Mouse (Mus musculus) embryo, embryonic 11.5 days (tissue): Measurements from ENCODE around the gene Atg4a.

ENCODE experiments used
- DNase-seq: peaks from one replicate; pipeline ENCODE4 v3.0.0-alpha.2; 2012; ENCODE audit warnings: low read depth, low spot score

The Atg4a gene

GRCm38 (mm10) chrX:140956272-140956940, at the start of gene Atg4a, which contains the start of gene Psmd10:
Gene Atg4a, plus strand, starts transcription at chrX:140956907.
Gene Psmd10, minus strand, starts transcription at chrX:140956728.
- peak; percentile 89 for DNase-seq

DNA sequence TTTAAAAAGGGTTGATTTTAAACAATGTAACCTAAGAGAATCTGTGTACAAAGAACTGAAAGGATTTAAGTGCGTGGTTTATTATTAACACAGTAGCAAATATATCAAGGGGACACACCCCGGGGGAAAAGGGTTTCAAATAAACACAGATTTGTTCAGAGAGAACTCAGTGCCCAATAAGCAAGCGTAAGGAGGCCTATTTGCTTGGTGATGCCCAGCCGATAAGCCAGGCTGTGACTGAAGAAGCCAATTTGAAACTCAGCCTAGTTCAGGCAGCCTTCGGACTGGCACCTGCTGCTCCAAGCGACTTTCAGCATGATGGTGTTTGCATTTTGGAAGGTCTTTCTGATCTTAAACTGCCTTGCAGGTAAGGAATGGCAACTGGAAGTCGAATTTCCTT, 49.3 kb upstream of the Atg4a start, which contains the start of gene Vsig1:
Vsig1 (plus strand) TSS at position 249 of the 400 bp plus-strand sequence.
- DNase-seq, result no peak

DNA sequence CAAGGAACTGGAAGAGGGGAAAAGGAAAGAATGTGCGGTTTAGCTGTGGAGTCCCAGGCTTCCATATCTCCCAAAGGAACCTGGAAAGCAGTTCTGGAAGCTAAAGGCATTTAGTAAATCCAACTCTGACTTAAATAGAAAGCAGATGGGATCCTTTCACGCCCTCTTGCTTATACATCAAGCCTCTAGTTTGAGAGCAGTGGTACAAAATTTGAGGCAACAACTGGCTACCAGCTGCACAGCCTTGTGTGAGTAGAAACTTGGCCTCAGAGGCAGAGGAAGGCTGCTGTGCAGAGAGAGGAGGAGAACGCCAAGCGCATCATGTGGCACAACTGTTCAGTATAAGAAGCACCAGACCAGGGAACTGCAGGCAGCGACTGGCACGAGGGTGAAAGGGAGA, 35.4 kb upstream of the Atg4a start:
- DNase-seq, result no peak

DNA sequence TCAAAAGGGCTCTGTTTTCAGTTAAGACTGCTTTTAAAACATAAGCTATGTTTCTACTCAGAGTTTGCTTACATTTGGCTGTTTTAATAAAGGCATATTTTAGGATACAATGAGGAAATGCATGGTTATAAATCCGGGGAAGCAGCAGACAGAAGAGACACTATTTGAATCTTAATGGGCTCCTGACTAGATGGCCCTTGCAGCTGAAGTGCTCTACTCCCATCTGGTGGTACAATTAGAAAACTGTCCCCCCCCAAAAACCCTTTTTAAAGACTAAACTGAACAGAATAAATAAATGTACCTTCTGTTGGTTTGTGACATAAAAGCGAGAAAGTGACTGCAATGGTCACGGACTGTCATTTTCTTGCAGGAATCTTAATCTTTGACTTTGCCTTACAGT, 24.6 kb upstream of the Atg4a start:
- no peak for DNase-seq

GRCm38 (mm10) chrX:140933263-140933662, 23.4 kb upstream of the Atg4a start:
- DNase-seq, result no peak

DNA sequence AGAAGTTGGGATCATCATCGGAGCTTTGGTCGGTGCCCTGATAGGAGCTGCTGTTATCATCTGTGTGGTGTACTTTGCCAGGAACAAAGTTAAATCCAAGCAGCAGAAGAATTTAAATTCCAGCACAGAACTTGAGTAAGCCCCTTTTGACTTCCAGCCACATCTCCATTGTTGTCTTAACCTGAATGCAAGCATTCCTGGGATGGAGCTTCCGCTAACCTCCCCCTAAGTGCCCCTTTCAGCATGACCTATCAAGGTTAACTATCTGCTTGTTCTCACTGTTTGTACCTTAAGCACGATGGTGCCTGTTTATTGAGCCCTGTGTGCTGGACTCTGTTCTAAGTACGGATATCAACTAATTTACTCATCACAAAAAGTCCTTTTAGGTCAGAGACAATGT, 20.4 kb upstream of the Atg4a start:
- DNase-seq, result no peak

DNA sequence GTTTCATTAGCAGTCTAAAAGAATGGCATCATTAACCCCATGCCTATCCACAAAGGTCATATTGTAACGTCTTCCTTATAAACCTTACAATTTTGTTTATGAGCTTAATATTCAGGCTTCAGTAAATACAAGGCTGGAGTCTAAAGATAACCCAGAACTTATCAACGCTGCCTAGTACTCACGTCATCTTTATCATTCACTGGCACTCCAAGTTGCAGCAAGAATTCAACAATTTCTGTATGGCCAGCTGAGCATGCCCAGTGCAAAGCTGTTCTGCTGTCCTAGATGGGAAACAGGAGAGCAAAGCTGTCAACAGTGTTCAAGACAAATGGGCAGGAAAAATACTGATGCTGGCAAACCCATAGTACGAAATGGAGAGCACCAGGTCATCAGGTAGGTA, 3.1 kb upstream of the Atg4a start:
- DNase-seq, result no peak

- no peak for DNase-seq
Observed at GRCm38 (mm10) chrX:140956959-140957358, 252 bp downstream of the Atg4a start.

DNA sequence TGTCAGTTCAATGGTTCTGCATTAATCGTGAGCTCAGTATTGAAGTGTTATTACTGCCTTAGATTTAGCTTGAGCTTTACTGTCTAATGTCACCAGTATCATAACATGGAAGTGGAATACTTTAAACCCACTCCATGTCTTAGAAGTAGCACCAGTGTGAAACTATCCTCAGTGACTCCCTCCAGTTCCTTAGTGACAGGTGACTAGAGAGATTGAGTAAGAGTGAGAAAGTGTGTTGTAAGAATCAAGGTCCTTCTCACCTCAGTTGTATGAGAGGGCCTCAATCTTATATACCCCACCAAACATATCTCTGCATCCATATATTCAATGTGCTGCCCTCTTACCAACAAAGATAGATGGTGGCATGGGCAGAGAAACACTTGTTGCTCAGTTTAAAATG, 22.2 kb downstream of the Atg4a start:
- no peak for DNase-seq

DNA sequence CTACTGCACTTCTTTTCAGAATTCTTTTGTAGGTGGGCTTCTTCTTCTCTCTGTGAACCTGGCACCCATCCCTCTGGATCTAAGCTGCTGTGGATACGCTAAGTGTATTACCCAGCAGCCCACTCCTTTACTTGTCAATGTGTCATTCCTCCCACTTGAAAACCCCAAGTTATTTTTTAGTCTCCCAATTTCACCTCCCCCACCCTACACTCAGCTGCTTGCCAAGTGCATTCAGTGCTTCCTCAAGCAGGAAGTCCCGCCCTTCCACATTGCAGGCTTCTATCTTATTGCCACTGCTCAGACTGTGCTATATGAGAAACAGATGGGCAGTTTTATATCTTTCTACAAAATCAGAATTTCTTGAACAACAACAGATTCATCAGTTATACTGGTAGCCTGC, 22.8 kb downstream of the Atg4a start:
- DNase-seq, result no peak

- no peak for DNase-seq
Observed at GRCm38 (mm10) chrX:140980163-140980562, 23.5 kb downstream of the Atg4a start.

DNA sequence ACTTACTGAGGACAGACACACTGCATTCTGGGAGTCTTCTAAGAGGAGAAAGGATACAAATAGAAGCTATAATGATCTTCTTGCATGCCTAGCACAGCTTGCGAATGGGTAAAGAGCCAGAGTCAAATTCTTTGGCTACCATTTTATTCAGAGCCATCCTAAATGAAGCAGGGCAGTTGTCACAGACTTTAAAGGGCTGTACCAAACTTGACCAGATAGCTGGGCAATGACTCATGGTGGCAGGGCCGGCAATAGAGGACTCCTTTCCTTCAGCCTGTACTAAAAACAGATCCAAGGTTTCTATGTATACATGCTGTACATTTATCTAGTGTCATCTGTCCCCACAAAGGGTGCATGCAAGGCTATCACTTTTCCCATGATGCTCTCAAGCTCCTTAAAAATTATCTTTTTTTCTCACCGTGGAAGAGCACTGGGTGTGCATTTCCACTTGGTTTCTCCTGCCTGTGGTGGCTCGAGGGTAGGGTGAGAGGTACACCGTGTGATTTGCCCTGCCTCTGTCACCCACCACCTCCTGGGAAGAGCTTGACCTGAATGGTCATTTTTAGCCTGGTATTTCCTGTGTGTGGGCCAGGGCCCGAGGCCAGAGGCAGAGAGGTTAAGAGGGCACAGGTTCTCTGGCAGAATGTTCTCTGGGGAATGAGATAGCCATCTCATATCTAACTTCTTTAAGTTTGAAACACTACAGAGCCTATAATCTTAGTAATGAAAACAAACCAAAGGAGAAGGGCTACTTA, 26.7 kb downstream of the Atg4a start:
- DNase-seq, result no peak

- DNase-seq, result no peak
Observed at GRCm38 (mm10) chrX:140984795-140985194, 28.1 kb downstream of the Atg4a start.

- DNase-seq, result no peak
Observed at GRCm38 (mm10) chrX:140985256-140985655, 28.5 kb downstream of the Atg4a start.

GRCm38 (mm10) chrX:140996909-140997516, 40.3 kb downstream of the Atg4a start:
- no peak for DNase-seq

- no peak for DNase-seq
Observed at GRCm38 (mm10) chrX:140997912-140998545, 41.3 kb downstream of the Atg4a start.

- DNase-seq, result no peak
Observed at GRCm38 (mm10) chrX:140998885-140999284, 42.2 kb downstream of the Atg4a start.

DNA sequence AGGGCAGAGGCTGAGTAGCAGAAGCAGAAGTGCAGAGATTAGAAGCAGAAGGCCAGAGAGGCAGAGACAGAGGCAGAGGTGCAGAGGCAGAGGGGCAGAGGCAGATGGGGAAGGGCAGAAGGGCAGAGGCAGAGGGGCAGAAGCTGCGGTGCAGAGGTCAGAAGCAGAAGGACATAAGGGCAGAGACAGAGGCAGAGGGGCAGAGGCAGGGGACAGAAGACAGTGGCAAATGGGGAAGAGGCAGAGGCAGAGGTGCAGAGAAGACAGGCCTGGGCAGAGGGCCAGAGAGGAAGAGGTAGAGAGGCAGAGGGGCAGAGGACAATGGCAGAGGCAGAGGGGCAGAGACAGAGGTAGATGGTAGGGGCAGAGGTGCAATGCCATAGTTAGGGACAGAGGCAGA, 193.0 kb downstream of the Atg4a start:
- DNase-seq, result no peak

DNA sequence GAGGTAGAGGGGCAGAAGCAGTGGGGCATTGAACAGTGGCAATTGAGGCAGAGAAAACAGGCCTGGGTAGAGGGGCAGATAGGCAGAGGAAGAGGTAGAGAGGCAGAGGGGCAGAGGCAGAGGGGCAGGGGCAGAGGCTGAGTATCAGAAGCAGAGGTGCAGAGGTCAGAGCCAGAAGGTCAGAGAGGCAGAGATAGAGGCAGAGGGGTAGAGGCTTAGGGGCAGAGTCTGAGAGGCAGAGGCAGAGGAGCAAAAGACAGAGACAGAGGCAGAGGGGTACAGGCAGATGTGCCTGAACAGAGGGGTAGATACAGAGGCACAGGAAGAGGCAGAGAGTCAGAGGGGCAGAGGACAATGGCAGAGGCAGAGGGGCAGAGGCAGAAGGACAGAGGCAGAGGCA, 193.6 kb downstream of the Atg4a start:
- DNase-seq, result no peak

DNA sequence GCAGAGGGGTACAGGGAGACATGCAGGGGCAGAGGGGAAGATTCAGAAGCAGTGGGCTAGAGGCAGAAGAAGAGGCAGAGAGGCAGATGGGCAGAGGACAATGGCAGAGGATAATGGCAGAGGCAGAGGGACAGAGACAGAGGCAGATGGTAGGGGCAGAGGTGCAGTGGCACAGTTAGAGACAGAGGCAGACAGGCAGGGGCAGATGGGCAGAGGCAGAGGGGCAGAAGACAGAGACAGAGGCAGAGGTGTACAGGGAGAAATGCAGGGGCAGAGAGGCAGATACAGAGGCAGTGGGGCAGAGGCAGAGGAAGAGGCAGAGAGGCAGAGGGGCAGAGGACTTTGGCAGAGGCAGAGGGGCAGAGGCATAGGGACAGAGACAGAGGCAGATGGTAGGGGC, 194.5 kb downstream of the Atg4a start:
- DNase-seq, result no peak

DNA sequence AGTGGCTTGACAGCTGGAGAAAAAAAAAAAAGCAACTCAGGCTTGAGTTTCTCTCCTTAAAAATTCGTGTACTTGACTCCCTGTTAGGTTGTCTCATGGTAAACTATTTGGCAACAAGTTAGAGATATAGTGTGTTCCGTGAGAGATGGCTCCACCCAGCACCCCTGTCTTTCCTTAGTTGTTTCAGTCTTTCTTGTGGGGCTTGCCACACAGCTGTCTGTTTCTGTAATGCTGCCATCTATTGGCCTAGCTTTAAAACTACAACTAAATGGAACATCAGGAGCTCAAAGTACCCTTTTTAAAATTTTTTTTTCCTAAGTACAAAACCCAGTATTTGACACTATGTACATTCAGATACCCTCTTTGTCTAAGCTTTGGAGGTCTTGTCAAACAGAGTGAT, 200.0 kb downstream of the Atg4a start:
- peak; percentile 5 for DNase-seq

DNA sequence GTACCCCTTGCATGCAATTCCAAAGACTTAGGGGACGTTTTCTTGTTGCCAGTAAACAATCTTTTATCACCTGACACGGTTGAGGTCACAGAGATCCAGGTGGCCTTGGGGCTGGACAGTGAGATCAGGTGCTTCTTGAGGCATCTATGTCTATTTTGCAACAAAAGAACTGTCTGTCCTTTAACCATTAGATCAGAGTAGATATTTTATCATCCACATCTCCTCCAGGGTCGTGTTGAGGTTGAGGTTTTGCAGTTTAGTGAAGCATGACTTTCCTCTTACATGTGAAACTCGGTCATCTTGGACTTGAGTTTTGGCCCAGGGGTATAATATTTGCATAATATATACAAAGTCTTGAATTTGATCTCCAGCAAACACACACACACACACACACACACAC, 200.9 kb downstream of the Atg4a start:
- no peak for DNase-seq
